Mouse (Mus musculus) gastrocnemius, adult 2 months (tissue): ENCODE measurements around the gene Lrrc27. TPM values are rescaled to one million over a fixed set of nuclear protein-coding genes. Genes with fewer than 3 reads are reported as not detected.
A peak's percentile ranks its signal among the peaks of the same experiment; 100 is the strongest.

ENCODE experiments used
- DNase-seq: peaks from one replicate; pipeline ENCODE4 v3.0.0; 2022
- H3K27ac ChIP-seq: fragments of 200-600 bp; 2 replicates; pipeline ENCODE4 v1.8.1; 2022; ENCODE audit warnings: mild to moderate bottlenecking
- H3K4me3 ChIP-seq: fragments of 200-600 bp; 2 replicates; pipeline ENCODE4 v1.8.1; 2022; ENCODE audit warnings: mild to moderate bottlenecking, moderate library complexity
- CTCF ChIP-seq: fragments of 200-600 bp; IDR thresholded peaks from 2 replicates; pipeline ENCODE4 v1.8.1; 2022; ENCODE audit warnings: antibody characterized with exemption, mild to moderate bottlenecking, moderate library complexity
- intact Hi-C: fragments of 180-260 bp; cut with DNase I; formaldehyde crosslinking; loops from one replicate; pipeline ENCODE4 v1.15.1; 2025
- long read RNA-seq, 2 experiments: library from polyadenylated mRNA; stranded (forward); transcript quantifications; one replicate each; pipeline ENCODE4 v2.0.0; 2021
- total RNA-seq, 2 experiments: library from RNA; stranded (reverse); gene quantifications; 2 replicates each; pipeline ENCODE4 v1.2.3; 2021

Lrrc27 gene
- total RNA-seq = 1 to 10 TPM; 1.6 to 4.0 TPM
- long read RNA-seq, experiment 1, partial matches to known transcripts = 0 of 4 reads
- long read RNA-seq, experiment 1, other reads (novel, unspliced or antisense) = 1 of 4 reads
- long read RNA-seq, experiment 2, partial matches to known transcripts = 1 of 7 reads
- long read RNA-seq, experiment 2, other reads (novel, unspliced or antisense) = 5 of 7 reads

DNA sequence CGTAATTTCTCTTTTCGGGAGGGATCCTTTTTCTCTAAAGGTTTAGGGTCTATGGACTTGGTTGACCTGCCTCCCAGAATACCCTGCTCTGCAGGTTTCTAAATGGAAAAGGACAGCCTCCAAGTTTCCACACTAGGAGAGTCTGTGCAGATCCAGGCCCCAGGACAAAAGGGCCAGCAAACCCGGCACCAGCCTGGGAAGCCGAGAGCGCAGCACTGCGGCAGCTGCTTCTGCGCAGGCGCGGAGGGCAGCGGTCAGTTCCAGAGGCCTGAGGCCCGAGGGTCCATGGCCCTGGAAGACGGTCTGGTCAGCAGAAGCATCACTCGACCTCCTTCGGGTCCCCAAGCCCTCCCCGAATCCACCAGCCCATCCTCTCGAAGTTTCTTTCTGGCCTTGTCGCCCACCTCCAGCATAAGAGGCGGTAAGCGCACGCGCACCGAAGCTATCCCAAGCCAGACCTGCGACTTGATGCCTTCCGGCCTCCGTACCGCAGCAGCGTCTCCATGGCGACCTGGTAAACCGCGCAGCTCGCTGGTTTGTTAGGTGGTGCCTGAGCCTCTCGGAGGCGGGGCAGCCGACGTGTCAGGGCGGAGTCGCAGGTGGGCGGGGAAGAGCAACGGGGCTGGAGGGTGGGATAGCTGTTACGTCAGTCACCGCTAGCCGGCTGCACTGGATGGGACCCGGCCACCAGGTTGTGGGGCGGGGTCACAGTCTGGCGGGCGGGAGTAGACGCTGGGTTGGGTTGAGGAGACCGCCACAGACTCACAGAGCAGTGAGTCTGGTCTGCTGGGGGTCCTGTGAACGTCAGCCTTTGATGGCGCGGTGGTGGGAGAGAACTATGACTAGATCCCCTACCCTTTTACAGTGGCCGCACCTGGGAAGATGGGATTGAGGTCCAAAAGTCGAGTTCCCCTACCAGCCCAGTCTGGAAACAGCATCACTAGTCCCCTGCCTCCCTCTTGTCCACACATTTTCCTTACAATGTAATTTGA is at the start of gene Lrrc27, which contains the start of gene Stk32c:
Lrrc27 (plus strand) TSS at position 235 of the 992 bp plus-strand sequence.
Stk32c (minus strand) TSS at position 554 of the 992 bp plus-strand sequence.
- intact Hi-C loops = loop anchor here (10.0 kb wide), 1 partner anchor 352 kb away; no protein-coding TSS in a partner anchor

DNA sequence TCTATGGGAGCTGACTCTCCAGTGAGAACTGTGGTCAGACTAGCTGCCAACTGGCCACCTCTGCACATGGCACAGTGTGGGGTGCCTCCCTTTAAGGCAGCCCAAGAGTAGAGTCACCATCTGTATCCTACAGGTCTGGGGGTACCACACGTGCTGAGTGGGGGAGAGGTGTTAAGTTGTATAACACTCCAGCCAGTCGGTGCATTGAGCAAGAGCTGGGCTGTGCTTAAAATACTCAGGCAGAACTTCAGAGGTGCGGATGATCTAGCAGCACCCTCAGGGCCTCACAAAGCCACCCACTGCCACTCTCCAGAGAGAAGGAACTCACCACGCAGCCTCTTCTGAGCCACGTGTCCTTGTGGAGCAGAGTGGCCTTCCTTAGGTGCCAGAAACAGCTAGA is 48.4 kb upstream of the Lrrc27 start:
- DNase-seq = no peak
- TF ChIP-seq CTCF = no peak
- Histone ChIP-seq H3K27ac (no peak overlapping the region), H3K4me3 (no peak overlapping the region)
- intact Hi-C loops = no loop called here

More for the DNA sequence above, at the start of gene Lrrc27, which contains the start of gene Stk32c:
- Histone ChIP-seq H3K27ac (peak within 1 kb of the TSS; percentile 93), H3K4me3 (peak within 1 kb of the TSS; percentile 93)
- peak; percentile 98 for DNase-seq
- TF ChIP-seq CTCF = no peak

DNA sequence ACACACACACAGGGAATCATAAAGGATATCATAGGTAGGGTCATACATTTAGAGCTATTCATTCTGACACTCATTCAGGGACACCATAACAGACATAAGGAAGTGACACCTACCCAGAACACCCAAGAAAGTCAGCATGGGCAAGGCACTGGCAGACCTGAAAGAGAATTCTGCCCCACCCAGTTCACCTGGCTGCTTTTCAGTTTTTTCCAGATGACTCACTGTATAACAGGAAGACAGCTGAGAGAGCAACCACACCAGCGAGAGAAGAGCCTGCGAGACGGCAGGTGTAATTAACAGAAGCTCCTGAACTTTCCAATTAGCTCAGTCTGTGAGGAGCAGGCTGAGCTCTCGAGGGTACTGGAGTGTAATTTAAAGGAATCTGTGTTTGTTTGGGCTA is 43.6 kb upstream of the Lrrc27 start:
- H3K4me3 ChIP-seq = no peak overlapping the region
- DNase-seq = no peak
- no peak overlapping the region for H3K27ac ChIP-seq
- intact Hi-C loops = no loop called here
- TF ChIP-seq CTCF = no peak

- intact Hi-C loops = no loop called here
- TF ChIP-seq CTCF = no peak
- DNase-seq = no peak
- Histone ChIP-seq H3K27ac (no peak overlapping the region), H3K4me3 (no peak overlapping the region)
Measured at GRCm38 (mm10) chr7:139179299-139179698, 33.5 kb upstream of the Lrrc27 start.

- no peak for DNase-seq
- no peak overlapping the region for H3K27ac ChIP-seq
- no peak overlapping the region for H3K4me3 ChIP-seq
- no peak for TF ChIP-seq CTCF
- intact Hi-C loops = no loop called here
Measured at GRCm38 (mm10) chr7:139180058-139180457, 32.7 kb upstream of the Lrrc27 start.

DNA sequence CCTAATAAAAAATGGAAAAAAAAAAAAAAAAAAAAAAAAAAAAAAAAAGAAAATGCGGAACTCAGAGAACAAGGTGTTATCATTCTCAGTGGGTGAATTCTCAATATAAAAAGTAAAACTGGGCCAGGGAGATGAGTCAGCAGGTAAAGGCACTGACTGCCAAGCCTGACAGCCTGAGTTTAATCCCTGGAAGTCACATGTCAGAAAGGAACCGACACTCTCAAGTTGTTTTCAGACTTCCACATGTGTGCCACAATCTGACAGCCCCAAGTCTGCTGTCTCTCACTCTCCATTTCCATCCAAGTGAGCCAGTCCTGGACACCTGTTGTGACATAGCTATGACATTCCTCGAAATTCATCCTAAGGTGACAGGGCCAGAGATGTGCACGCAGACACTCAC is 28.4 kb upstream of the Lrrc27 start:
- no peak for DNase-seq
- intact Hi-C loops = no loop called here
- Histone ChIP-seq H3K4me3 (no peak overlapping the region), H3K27ac (no peak overlapping the region)
- TF ChIP-seq CTCF = no peak

- H3K4me3 ChIP-seq = no peak overlapping the region
- DNase-seq = no peak
- H3K27ac ChIP-seq = no peak overlapping the region
- no peak for TF ChIP-seq CTCF
- intact Hi-C loops = no loop called here
Measured at GRCm38 (mm10) chr7:139184846-139185245, 27.9 kb upstream of the Lrrc27 start.

GRCm38 (mm10) chr7:139185971-139186370 is 26.8 kb upstream of the Lrrc27 start:
- H3K4me3 ChIP-seq = no peak overlapping the region
- no peak for TF ChIP-seq CTCF
- DNase-seq = no peak
- no peak overlapping the region for H3K27ac ChIP-seq
- intact Hi-C loops = no loop called here

DNA sequence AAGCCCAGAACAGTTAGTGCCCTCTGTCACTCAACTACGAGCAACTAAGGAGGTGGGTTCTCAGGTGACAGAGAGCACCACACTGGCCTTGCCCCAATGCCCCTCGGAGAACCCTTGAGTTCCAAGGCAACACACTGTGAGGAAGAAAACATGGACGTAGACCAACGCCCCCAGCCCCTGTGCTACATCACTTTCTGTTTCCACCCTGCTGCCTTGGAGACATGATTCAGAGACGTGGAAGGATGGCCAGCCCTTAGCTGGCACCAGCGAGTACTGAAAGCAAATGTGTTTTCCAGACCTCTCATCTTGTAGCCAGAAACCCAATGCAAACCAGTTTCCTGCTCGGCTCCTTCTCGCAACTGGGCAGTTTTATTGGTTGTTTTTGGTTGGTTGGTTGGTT is 26.4 kb upstream of the Lrrc27 start:
- intact Hi-C loops = no loop called here
- DNase-seq = no peak
- Histone ChIP-seq H3K27ac (no peak overlapping the region), H3K4me3 (no peak overlapping the region)
- TF ChIP-seq CTCF = no peak

- no peak for DNase-seq
- no peak for TF ChIP-seq CTCF
- intact Hi-C loops = no loop called here
- Histone ChIP-seq H3K27ac (no peak overlapping the region), H3K4me3 (peak overlapping the region; percentile 83)
Measured at GRCm38 (mm10) chr7:139187277-139187676, 25.5 kb upstream of the Lrrc27 start.

DNA sequence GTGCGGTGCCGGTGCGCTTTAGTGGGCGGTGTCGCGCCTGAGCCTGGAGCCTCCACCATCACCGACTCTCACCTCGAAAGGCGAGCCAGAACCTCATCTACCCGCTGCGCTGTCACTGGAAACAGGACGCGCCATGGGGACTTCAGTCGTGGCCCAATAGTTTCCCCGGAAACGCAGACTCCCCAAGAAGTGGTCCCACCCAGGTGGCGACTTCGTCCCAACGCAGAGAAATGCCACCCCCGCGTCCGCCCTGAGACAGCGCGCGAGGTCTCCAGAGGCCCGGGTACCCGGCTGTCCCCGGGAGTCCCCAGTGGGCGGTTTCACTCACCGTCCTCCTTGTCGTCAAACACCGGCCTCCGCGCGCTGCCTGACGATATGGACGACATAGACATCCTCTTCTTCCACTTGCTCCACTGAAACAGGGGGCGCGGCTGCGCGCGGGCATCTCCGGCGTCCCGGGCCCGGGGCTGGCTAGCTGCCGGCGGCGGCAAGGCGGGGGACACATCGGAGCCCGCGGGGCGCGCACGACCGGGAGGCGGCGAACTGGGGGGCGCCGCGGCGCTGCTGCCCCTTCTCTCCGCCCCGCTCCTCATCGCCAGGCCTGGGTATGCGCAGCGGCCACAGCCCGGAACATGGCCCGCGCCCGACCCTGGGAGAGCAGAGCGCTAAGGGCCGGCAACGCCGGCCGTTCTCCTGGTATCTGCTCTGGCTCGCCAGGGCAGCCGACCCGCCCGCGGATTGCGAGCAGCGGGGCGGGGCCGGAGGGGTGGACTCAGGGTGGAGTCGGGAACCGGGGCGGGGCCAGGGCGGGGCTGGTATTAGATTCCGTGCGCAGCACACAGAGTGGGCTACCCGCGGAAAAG is 24.8 kb upstream of the Lrrc27 start:
- H3K27ac ChIP-seq = peak overlapping the region; percentile 46
- peak overlapping the region; percentile 83 for H3K4me3 ChIP-seq
- DNase-seq = peak; percentile 85
- TF ChIP-seq CTCF = no peak
- intact Hi-C loops = no loop called here

DNA sequence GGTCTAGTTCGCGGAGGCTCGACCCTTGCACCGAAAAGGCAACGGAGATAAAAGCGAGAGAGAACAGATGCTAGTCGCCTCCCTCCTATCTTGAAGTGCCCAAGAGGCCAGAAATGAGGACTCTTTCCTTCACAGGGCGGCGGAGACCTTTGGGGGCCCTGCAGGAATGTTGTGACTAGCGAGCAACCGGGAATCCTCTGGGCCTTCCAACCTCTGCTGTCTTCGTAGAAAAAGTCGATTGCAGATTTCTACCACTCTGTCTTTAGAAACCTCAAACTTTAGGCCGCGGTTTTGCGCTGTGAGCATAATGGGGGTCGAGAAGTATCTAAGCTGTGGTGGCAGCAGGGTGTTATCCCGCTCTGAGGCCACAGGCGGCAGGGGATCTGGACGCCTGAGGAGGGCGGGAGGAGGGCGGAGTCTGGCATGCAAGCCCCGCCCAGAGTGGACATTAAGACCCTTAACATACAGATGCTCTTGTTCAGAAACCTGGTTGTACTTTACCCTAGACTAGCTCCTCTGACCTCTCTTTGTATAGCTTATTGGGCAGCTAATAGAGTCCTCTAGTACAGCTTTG is 24.1 kb upstream of the Lrrc27 start:
- Histone ChIP-seq H3K27ac (peak overlapping the region; percentile 43; the same call in 1 of the 2 replicates), H3K4me3 (peak overlapping the region; percentile 83)
- intact Hi-C loops = no loop called here
- TF ChIP-seq CTCF = peak; percentile 8; the same call in 1 of the 2 replicates
- DNase-seq = no peak
